Mouse (Mus musculus): ENCODE measurements around the gene Zeb2.

DNA sequence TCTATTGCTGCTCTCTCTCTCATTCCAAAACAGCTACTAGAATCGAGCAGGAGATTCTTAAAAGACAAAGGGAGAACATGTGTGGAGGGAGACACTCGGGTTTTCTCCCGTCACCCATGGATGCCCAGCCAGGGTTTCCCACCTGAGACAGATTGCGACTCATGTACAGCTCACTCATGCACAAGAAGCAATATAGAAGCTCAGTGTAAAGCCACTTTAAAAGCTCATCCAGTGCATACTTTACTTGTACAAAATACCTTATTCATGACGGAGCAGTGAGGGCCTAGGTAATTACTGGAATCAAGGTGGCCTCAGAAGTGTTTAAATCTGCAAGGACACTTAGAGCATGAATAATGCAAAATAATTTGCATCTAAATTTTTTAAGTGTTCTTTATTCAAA is 45.9 kb downstream of the Zeb2 start:
- no peak for TF ChIP-seq EP300 (IDR thresholded peaks at IDR 0.05; ENCODE audit: low read depth)
- no peak for TF ChIP-seq CTCF (IDR thresholded peaks at IDR 0.05; ENCODE audit: low read depth)
